Mouse (Mus musculus): ENCODE data around the gene Olfr530. TPM values are rescaled to one million over a fixed set of nuclear protein-coding genes. Genes with fewer than 3 reads are reported as not detected.

Gene Olfr530
- total and polyA plus RNA-seq, 2 experiments from 2014 or later, result not detected

GRCm38 (mm10) chr7:140333717-140334116, 42.4 kb downstream of the Olfr530 start, which contains the start of gene Olfr527:
TSS of gene Olfr527 (plus strand) at chr7:140334017.
- no peak within 1 kb of the TSS for H3K9ac ChIP-seq (replicated peaks; ENCODE audit: low read length, poor library complexity, severe bottlenecking)
- WGBS, result 60% methylated on average over 2 of the region's 2 CpGs
- no peaks in the 10 kb centered on the region for H3K9me3 ChIP-seq (ENCODE audit: low read length)
- no peak for TF ChIP-seq CTCF (IDR thresholded peaks at IDR 0.05)
- H3K4me2 ChIP-seq (ENCODE audit: low read depth, low read length, poor library complexity, severe bottlenecking), result no peak within 1 kb of the TSS
- no peaks in the 10 kb centered on the region for H3K4me1 ChIP-seq (ENCODE audit: insufficient read depth, low read length)
- H3K36me3 ChIP-seq (ENCODE audit: insufficient read depth, low read length), result no peaks in the 10 kb centered on the region
- no peaks in the 10 kb centered on the region for H3K27me3 ChIP-seq (ENCODE audit: insufficient read depth, low read length)
- ATAC-seq (ENCODE audit: low FRiP score) (no peak), DNase-seq (ENCODE audit: low spot score) (no peak)
- H3K4me3 ChIP-seq (ENCODE audit: low read depth, low read length), result no peak within 1 kb of the TSS
- no peak within 1 kb of the TSS for H3K27ac ChIP-seq (ENCODE audit: low read depth, low read length)

GRCm38 (mm10) chr7:140329766-140330304, 46.3 kb downstream of the Olfr530 start:
- H3K36me3 ChIP-seq (ENCODE audit: insufficient read depth, low read length), result no peaks in the 10 kb centered on the region
- no peaks in the 10 kb centered on the region for H3K27me3 ChIP-seq (ENCODE audit: insufficient read depth, low read length)
- no peak for TF ChIP-seq CTCF (IDR thresholded peaks at IDR 0.05)
- H3K9ac ChIP-seq (replicated peaks; ENCODE audit: low read length, poor library complexity, severe bottlenecking), result no peak overlapping the region
- DNase-seq (ENCODE audit: low spot score) (peak; percentile 3), ATAC-seq (ENCODE audit: low FRiP score) (no peak)
- H3K4me1 ChIP-seq (ENCODE audit: insufficient read depth, low read length), result no peaks in the 10 kb centered on the region
- H3K4me3 ChIP-seq (ENCODE audit: low read depth, low read length), result no peak overlapping the region
- whole genome bisulfite sequencing, result 53% methylated on average over 1 of the region's 1 CpGs
- H3K4me2 ChIP-seq (ENCODE audit: low read depth, low read length, poor library complexity, severe bottlenecking), result no peak overlapping the region
- no peaks in the 10 kb centered on the region for H3K9me3 ChIP-seq (ENCODE audit: low read length)
- no peak overlapping the region for H3K27ac ChIP-seq (ENCODE audit: low read depth, low read length)

Other genes with a start within 250 kb of the Olfr530 start
- gene Mtg1, start 238.8 kb downstream of the Olfr530 start, total RNA-seq (2014; rRNA removed), result 9.9 and 10.0 TPM in 2 replicates
- gene Mtg1, start 238.8 kb downstream of the Olfr530 start, polyA plus RNA-seq (2015; fragmentation: Nextera tagmentation; extraction: Ambion mirVana), result 31.3 and 33.7 TPM in 2 replicates
- gene Sprn, start 221.5 kb downstream of the Olfr530 start, total RNA-seq (2014; rRNA removed), result 63.9 and 70.5 TPM in 2 replicates
- 34.9 and 38.3 TPM in 2 replicates for gene Sprn, start 221.5 kb downstream of the Olfr530 start, polyA plus RNA-seq (2015; fragmentation: Nextera tagmentation; extraction: Ambion mirVana)
- gene Olfr522, start 211.6 kb downstream of the Olfr530 start, total RNA-seq (2014; rRNA removed), result not detected in 2 replicates
- not detected in 2 replicates for gene Olfr522, start 211.6 kb downstream of the Olfr530 start, polyA plus RNA-seq (2015; fragmentation: Nextera tagmentation; extraction: Ambion mirVana)
- gene Olfr523, start 203.1 kb downstream of the Olfr530 start, total RNA-seq (2014; rRNA removed), result not detected in 2 replicates
- gene Olfr523, start 203.1 kb downstream of the Olfr530 start, polyA plus RNA-seq (2015; fragmentation: Nextera tagmentation; extraction: Ambion mirVana), result 0.05 TPM in 1 of 2 replicates, not detected in the other
- not detected in 2 replicates for gene Olfr524, start 170.4 kb downstream of the Olfr530 start, total RNA-seq (2014; rRNA removed)
- not detected in 2 replicates for gene Olfr524, start 170.4 kb downstream of the Olfr530 start, polyA plus RNA-seq (2015; fragmentation: Nextera tagmentation; extraction: Ambion mirVana)
- gene Cd163l1, start 158.1 kb downstream of the Olfr530 start, total RNA-seq (2014; rRNA removed), result not detected in 2 replicates
- gene Cd163l1, start 158.1 kb downstream of the Olfr530 start, polyA plus RNA-seq (2015; fragmentation: Nextera tagmentation; extraction: Ambion mirVana), result not detected in 2 replicates
- not detected in 2 replicates for gene 5830411N06Rik, start 129.0 kb downstream of the Olfr530 start, total RNA-seq (2014; rRNA removed)
- 0.04 TPM in 1 of 2 replicates, not detected in the other for gene 5830411N06Rik, start 129.0 kb downstream of the Olfr530 start, polyA plus RNA-seq (2015; fragmentation: Nextera tagmentation; extraction: Ambion mirVana)
- gene Olfr525, start 55.5 kb downstream of the Olfr530 start, total RNA-seq (2014; rRNA removed), result not detected in 2 replicates
- not detected in 2 replicates for gene Olfr525, start 55.5 kb downstream of the Olfr530 start, polyA plus RNA-seq (2015; fragmentation: Nextera tagmentation; extraction: Ambion mirVana)
- not detected in 2 replicates for gene Olfr527, start 42.3 kb downstream of the Olfr530 start, total RNA-seq (2014; rRNA removed)
- gene Olfr527, start 42.3 kb downstream of the Olfr530 start, polyA plus RNA-seq (2015; fragmentation: Nextera tagmentation; extraction: Ambion mirVana), result not detected in 2 replicates
- gene Olfr60, start 14.7 kb downstream of the Olfr530 start, total RNA-seq (2014; rRNA removed), result not detected in 2 replicates
- gene Olfr60, start 14.7 kb downstream of the Olfr530 start, polyA plus RNA-seq (2015; fragmentation: Nextera tagmentation; extraction: Ambion mirVana), result not detected in 2 replicates
- not detected in 2 replicates for gene Olfr531, start 26.6 kb upstream of the Olfr530 start, total RNA-seq (2014; rRNA removed)
- gene Olfr531, start 26.6 kb upstream of the Olfr530 start, polyA plus RNA-seq (2015; fragmentation: Nextera tagmentation; extraction: Ambion mirVana), result not detected in 2 replicates
- gene Olfr532, start 45.3 kb upstream of the Olfr530 start, total RNA-seq (2014; rRNA removed), result not detected in 2 replicates
- gene Olfr532, start 45.3 kb upstream of the Olfr530 start, polyA plus RNA-seq (2015; fragmentation: Nextera tagmentation; extraction: Ambion mirVana), result not detected in 2 replicates
- not detected in 2 replicates for gene Olfr533, start 87.0 kb upstream of the Olfr530 start, total RNA-seq (2014; rRNA removed)
- not detected in 2 replicates for gene Olfr533, start 87.0 kb upstream of the Olfr530 start, polyA plus RNA-seq (2015; fragmentation: Nextera tagmentation; extraction: Ambion mirVana)
- not detected in 2 replicates for gene Olfr535, start 107.9 kb upstream of the Olfr530 start, total RNA-seq (2014; rRNA removed)
- gene Olfr535, start 107.9 kb upstream of the Olfr530 start, polyA plus RNA-seq (2015; fragmentation: Nextera tagmentation; extraction: Ambion mirVana), result not detected in 2 replicates
- gene Olfr536, start 131.1 kb upstream of the Olfr530 start, total RNA-seq (2014; rRNA removed), result 0.05 TPM in 1 of 2 replicates, not detected in the other
- not detected in 2 replicates for gene Olfr536, start 131.1 kb upstream of the Olfr530 start, polyA plus RNA-seq (2015; fragmentation: Nextera tagmentation; extraction: Ambion mirVana)
- gene Olfr538, start 191.6 kb upstream of the Olfr530 start, total RNA-seq (2014; rRNA removed), result not detected in 2 replicates
- not detected in 2 replicates for gene Olfr538, start 191.6 kb upstream of the Olfr530 start, polyA plus RNA-seq (2015; fragmentation: Nextera tagmentation; extraction: Ambion mirVana)
- not detected in 2 replicates for gene Olfr46, start 224.9 kb upstream of the Olfr530 start, total RNA-seq (2014; rRNA removed)
- not detected in 2 replicates for gene Olfr46, start 224.9 kb upstream of the Olfr530 start, polyA plus RNA-seq (2015; fragmentation: Nextera tagmentation; extraction: Ambion mirVana)